Mouse (Mus musculus) kidney, adult 11 months (tissue): ENCODE results near the gene Trim28.
A peak's percentile ranks its signal among the peaks of the same experiment; 100 is the strongest.
"Not testable (repeated sequence)": the region's sequence is repeated elsewhere in the genome, so short reads cannot be mapped to it uniquely, and the experiment has no call there.

Experiments used
- DNase-seq: peaks from one replicate; pipeline ENCODE4 v3.0.0; 2022

Trim28 gene

DNA sequence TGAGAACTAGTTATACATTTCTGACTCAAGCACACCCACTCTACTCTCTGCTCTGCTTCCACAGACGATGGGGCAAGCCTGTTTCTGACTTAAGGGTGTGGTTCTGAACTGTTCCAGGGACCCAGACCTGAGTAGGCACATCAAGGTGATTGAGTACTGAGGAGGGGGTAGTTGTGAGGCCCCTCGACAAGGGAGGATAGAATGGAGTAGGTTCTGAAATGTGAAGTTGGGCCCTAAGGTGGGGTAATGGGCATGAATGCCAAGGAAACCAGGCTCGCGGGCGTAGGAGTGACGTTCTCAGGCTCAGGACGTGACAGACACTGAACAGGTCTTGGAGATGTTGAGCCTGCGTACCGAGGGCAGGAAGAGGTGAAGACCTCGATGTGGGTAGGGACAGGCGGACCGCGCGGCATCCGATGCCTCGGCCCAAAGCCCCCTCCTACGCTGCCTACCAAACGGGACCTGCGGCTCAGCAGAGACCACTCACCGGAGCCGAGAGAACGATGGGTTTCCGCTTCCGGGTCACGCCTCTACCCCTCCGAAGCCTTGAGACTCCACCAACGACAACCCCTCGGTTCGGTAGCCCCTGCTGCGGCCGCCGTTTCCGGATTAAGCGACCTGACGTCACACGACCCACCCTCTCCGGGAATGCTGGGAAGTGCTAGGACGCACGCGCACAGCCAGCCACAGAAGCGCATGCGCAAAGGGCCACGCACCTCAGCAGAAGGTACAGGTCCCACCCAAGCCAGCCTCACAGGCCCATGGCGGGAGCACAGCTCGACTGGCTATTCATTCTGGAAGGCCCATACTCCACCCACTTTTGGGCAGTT, 35.4 kb downstream of the Trim28 start, which contains the start of gene Chmp2a:
Chmp2a (minus strand) TSS at position 660 of the 830 bp plus-strand sequence.
- DNase-seq: peak; percentile 97

DNA sequence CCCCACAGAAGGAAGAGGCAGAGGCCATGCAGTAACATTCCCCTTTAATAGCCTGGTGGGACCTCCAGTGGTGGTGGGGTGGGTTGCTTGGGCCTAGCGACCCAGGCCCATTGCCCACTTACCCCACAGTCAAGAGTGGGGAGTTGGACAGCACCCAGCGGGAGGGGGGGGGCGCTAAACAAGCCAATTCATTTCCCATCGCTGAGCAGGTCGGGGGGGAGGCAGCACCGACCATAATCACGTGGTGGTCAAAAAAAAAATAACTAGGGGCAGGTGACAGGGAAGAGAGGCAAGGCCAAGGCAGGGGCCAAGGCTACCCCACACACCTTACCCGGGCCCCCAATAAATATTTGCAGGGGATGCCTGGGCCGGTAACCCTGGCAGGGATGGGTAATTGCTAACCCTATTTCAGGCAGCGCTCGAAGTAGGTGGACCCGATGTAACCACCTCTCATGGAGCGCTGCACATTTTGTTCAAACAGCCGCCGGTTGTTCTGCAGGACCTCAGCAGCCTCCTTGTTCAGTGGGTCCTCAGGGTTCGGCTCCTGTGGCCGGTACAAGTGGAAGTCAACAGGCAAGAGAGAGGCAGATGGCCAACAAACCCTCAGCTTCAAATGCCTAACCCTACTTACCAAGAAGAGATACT, 36.4 kb downstream of the Trim28 start:
- no peak for DNase-seq

DNA sequence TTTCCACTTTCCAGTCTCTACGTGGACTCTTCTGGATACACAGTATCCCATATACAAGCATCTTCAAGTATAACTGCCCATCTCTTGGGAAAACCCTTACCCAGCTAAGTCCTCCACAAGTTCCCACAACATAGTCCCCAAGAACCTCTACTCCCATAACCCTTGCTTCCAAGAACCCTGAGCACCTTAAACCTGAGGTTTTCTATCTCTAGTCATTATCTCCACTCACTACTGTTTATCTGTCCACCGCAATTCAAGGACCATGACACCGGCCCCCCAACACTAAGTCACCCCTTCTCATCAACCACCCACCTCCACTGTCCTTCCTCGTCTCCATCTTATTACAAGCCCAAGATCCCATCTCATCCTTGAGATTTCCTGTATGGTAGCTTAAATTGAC, 37.9 kb downstream of the Trim28 start:
- DNase-seq: no peak

DNA sequence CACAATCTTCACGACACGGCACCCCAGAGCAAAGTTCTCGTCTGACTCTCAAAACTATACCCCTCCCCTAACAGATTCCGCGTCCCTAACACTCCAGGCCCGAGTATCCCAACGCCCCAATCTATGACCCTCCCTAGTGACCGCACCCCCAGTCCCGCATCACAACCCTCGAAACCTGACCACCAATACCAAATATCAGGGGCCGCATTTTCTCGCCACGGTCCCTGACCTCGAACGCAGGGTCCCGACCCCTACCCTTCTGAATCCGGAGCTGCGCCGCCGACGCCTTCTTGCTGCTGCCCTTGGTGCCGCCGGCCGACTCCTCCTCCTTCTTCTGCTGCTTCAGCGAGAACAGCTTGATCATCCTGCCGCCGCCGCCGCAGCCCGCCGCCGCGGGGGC, 38.5 kb downstream of the Trim28 start:
- no peak for DNase-seq

DNA sequence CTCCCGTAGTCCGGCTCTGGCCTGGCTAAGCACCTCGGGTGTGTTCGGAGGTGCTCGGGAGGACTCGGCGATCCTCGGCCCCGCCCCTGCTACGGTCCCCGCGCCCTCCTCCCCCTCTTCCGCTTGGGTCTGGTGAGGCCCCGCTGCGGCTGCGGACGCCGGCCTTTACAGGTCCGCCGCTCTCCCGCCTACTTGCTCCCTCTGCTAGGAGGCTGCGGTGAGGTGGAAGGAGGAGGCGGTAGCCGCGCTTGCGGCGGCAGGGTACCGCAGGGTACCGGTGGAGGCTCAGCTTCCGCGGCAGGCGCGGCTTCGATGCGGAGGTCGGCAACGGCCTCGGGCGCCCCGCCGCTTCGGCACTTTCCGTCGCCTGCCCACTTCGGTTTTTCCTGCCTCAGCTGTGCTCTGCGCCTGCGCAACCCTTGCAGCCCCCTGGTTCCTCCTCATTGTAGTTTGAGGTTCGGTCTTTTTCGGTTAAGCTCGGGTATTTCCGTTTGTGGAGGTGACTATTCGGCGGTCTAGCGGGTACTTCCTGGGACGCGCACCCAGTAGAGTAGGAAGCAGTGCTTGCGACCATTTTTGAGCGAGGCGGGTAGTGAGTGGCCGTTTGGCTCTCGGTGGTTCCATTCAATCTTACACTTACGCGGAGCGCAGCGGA, 39.1 kb downstream of the Trim28 start, which contains the start of gene Ube2m:
Ube2m (minus strand) TSS at position 375 of the 655 bp plus-strand sequence.
- DNase-seq: peak; percentile 97

DNA sequence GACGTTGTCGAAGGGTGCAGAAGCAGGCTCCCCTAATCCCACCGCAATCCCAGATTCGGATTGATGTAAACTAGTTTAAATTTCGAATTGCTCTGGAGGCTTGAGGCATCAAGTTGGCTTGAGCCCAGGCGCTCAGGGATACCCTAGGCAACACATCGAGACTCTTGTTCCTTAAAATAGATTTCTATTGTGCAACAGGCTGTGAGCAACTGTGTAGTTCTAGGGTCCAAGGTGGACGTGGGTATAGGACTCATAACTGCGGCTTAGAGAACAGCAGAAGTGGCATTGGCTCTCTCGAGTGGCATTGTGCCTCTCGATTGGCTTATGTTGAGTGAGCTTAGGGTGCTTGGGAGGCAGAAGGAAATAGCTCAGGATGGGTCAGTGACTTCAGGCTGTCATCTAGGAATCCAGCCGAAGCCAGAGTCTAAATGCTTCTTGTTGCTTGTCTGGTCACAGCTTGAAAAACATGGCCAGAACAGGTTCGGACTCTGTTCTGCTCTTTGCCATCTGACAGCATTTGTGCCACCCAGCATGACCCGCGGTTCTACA, 39.8 kb downstream of the Trim28 start:
- peak; percentile 66 for DNase-seq

DNA sequence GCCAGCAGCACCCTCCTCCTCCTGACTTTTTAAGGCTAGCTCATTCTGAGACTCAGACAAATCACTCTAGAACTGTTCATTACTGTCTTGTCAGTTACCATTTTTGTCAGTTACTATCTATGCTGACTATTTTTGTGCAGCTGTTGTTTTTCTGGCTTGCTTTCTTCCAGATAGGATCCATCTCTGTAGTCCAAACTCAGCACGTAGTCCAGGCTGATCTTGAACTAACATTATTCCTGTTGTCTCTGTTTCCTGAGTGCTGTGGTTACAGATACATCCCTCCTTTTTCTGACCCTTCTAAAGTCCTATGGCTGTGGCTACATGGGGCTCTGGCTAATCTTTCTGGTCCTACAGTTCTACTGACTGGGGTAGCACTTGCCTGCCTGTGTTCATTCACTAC, 40.3 kb downstream of the Trim28 start:
- DNase-seq: no peak

DNA sequence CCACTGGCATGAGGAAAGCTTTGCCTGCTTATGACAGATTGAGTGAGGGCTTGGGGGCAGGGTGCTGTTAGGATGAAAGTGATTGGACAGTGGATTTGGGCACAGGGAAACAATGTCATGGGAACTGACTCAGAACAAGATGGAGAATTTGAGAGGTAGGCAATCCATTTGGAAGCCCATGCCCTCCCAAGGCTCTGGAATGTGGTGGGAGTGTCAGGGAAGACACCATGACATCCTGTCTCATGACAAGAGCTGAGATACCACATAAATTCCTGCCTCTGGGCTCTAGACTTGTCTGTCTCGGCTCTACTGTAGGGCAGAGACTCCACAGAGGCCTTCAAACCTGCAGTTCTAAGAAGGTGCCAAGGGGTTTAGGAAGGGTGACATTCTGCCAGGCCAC, 42.3 kb downstream of the Trim28 start:
- no peak for DNase-seq

DNA sequence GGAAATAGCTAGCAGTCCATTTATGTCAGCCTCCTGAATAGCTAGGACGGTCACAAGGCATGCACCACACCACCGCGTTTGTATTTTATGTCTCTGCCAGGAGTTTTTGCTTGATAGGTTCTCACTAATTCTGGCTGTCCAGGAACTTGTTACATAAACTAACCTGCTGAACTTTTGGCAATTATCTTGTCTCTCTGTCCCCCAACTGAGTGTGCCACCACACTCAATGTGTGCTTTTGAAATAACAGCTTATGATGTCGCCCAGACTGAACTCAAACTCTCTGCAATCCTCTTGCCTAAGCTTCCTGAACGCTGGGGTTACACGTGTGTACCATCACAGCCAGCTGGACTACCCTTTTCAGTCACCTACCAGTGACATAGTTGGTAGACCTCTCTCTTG, 43.6 kb downstream of the Trim28 start:
- no peak for DNase-seq

DNA sequence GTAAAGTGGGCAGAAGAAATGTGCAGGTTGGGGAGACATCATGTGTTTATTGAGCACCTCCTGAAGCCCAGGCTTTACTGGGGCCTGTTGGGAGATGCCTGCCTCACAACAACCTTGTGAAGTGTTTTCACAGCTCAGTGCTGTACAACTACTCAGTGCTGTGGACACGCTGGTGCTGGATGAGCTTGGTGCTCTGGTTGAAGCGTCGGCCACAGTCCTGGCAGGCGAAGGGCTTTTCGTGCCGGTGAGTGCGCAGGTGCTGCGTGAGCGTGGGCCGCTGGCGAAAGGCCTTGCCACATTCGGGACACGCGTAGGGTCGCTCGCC, 44.2 kb downstream of the Trim28 start:
- DNase-seq: no peak

DNA sequence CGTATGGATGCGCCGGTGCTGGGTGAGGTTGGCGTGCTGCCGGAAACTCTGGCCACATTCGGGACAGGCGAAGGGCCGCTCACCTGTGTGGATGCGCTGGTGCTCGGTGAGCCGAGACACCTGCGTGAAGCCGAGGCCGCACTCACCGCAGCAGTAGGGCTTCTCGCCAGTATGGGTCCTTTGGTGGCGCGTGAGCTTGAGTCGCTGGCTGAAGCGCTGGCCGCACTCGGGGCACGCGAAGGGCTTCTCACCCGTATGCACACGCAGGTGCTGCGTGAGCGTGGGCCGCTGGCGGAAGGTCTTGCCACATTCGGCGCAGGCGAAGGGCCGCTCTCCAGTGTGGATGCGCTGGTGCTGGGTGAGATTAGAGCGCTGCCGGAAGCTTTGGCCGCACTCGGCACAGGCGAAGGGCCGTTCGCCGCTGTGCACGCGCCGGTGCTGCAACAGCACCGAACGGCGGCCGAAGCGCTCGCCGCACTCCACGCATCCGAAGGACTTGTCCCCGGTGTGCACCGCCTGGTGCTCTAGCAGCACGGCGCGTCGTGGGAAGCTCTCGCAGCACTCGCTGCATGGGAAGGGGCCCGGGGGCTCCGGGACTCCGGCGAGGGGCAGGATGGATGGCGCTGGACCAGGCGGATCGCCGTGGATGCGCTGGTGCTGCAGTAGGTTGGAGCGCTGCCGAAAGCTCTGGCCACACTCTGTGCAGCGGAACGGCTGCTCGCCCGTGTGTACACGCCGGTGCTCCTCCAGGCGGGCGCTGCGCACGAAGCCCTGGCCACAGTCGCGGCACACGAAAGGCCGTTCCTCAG, 44.7 kb downstream of the Trim28 start:
- peak; percentile 9 for DNase-seq

DNA sequence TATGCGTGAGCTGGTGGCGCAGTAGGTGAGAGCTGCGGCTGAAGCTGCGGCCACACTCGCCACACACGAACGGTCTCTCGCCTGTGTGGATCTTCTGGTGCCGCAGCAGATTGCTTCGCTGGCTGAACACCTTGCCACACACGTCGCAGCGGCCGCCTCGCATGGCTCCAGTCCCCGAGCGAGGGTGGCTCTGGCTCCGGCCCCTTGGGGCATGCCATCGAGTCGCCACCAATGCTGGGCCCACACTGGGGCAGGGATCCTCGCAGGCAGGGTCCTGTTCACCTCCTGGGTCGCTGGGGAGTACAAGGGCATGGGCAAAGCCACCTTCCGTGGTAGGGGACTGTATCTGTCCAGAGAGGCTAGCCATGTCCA, 45.3 kb downstream of the Trim28 start:
- no peak for DNase-seq

DNA sequence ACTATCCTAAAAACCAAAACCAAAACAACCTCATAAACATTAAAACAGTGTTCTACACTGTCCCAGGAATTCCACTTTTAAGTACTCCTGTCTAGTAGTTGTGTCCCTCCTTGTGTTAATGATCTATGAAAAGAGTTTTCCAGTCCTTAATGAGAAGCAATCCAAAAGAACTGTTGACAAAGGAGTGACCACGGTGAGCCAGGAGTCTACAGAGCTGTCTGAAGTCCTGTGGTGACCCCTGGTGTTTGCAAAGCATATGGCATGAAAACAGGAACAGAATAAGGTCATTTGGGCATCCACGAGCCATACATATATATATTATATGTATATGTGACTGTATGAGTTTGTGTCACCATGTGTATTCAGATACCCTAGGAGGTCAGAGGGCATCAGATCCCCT, 47.2 kb downstream of the Trim28 start:
- peak; percentile 63 for DNase-seq

DNA sequence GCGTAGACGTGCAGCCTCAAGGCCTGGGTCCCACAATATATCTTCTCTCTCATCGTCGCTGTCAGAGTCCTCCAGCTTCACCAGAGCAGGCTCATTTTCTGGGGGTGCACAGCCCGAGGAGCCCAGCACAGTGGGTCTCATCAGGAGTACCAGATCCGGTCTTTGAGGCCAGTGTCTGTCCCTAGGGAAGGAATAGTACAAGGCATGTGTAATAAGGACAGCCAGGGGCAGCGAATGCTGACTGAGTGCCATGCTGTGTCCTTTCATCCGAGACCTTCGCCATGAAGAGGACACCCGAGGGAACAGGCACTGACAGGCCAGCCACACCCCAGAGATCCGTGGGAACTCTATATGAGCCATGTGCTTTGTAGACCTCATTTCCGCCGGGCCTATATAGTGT, 54.1 kb downstream of the Trim28 start:
- no peak for DNase-seq

DNA sequence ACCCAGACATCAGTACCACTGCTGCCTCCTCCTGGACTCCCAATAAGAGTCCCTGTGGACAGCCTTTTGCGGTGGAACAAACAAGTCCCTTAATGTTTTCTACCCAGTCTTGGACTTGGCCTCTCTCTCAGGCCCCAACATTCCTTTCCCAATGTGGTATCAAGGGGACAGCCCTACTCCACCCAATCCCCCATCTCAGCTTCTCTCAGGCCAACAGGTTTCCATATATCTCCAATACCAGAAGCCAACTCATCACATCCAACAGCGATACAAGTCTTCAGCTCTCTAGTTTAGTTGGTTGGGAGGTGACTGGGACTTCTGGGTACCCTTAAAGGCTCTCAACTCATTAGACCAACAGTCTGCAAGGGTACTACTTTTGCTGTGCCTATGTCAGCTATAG, 54.6 kb downstream of the Trim28 start:
- no peak for DNase-seq

DNA sequence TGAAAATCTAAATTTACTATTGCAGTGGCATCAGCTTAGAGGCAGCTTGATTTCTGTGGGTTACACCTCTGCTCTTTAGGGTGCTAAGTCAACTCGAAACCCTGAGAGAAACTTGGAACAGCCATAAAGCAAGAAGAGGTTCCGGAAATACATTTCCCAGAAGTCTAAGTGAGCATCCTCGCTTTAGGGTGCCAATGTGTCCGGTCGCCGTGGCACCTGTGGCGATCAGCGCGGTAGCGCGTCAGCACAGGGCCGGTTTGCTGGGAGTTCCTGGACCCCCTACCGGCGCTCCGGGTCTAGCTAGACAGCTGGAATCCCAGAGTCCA, 55.0 kb downstream of the Trim28 start:
- no peak for DNase-seq

DNA sequence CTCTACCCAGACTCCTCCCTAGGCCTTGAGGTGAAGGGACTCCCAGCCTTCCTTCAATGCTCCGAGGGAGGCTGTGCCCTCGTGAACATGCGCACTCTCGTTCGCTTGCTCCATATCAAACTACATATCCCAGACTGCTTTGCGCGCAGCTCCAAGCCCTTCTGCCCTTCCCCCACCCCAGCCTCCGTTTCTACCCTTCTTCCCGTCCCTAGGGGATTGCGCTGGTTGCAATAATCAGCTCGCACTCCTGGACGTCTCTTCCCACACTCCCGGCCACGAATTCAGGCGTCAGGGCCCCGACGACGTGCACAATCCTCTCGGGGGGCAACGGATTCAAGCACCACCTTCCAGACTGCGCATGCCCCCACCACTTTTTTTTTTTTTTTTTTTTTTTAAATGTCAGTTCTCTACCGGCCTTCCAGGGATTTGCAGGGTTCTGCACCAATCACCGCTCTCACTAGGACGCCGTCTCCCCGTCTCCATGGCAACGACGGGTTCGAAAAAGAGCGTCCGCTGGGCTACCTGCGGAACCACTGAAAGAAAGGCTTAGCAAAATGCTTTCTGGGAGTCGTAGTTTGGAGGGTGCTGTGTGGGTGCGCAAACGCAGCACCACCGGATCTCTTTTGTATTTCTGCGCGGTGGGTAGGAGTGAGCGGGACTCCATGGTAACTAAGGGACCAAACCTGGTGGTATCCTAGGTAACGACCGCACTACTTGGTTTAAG, 55.5 kb downstream of the Trim28 start, which contains the start of gene Mzf1:
Mzf1 (minus strand) TSS at position 478 of the 724 bp plus-strand sequence.
- DNase-seq: peak; percentile 97

DNA sequence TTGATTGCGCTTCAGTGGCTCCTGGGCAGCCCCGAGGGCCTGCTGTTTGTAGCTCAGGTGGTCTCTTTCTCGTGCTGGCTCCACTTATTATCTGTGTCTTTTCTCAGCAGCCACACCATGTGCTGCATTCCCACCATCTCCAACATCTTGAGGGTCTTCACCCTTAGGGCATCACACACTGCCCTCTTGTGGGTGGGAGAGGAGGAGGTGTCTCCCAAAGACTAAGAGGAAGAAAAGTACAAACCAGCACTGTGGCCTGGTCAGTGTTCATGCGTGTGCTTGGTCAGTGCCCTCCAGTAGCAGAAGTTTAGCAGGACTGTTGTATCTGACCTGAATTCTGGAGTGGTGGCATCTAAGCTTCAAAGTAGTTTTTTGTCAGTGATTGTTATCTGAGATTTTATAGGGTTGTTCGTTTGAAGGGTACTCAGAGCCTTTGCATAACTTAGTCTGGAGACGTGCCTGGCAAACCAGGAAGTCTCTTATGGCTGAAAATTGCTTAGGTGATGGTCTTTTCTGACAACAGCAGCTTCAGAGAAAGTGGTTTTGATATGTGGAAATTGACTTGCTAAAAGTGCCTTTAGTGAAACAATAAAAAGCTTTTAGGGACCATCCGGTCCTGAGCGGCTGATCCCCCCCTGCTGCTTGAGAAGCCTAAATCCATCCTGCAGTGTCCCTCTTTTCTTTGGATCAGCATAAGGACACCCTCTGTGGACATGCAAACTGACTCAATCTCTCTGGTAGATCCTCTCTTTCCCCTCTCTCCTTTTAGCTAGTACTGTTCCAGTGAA, 58.2 kb downstream of the Trim28 start:
- no peak for DNase-seq

DNA sequence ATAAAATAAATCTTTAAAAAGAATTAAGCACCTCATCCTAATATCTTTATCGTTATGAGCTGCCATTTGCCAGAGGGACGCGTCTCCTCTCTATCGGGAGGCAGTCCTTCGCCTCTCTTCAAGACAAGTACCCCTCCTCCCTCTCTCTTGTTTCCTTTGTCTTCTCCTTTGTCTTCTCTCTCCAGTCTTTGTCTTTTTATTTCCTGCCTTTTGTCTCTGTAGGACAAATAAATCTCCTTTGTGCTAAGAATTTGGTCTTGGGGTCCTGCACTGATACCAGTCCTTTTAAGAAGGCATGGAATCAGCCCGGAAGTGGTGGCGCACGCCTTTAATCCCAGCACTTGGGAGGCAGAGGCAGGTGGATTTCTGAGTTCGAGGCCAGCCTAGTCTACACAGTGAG, 60.6 kb downstream of the Trim28 start:
- DNase-seq: no peak

DNA sequence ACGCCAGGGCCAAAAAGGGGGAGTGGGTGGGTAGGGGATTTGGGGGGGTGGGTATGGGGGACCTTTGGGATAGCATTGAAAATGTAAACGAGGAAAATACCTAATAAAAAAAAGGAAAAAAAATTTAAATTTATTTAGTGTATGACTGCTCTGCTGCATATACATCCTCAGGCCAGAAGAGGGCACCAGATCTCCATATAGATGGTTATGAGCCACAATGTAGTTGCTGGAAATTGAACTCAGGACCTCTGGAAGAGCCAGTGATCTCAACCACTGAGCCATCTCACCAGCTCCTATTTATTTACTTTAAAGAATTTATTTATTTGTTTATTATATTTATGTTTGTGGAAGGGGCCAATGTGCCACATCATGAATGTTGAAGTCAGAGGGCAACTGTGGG, 64.5 kb downstream of the Trim28 start:
- DNase-seq: not testable (repeated sequence)

DNA sequence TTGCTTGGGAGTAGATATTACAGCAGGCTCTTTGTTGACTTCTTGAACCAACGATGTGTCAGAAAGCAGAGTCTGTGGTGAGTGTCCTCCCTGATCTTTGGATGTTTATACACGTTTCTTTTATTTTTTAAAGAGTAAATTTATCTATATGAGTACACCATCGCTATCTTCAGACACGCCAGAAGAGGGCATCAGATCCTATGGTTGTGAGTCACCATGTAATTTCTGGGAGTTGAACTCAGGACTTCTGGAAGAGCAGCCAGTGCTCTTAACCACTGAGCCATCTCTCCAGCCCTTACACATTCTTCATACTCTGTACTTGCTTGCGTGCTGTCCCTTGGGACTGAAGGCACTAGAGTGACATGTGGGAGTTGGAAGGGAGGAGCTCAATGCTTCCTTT, 73.4 kb downstream of the Trim28 start:
- no peak for DNase-seq
